Mouse (Mus musculus) MEL (cell line): Measurements from ENCODE around the gene Abhd17b. TPM values are rescaled to one million over a fixed set of nuclear protein-coding genes. Genes with fewer than 3 reads are reported as not detected.
A peak's percentile ranks its signal among the peaks of the same experiment; 100 is the strongest.

Source experiments
- DNase-seq: peaks from one replicate; pipeline ENCODE4 v3.0.0; 2011; ENCODE audit warnings: low read depth, low spot score
- H3K27ac ChIP-seq: 2 replicates; pipeline ENCODE4 v1.5.1; 2012; ENCODE audit warnings: low read depth, mild to moderate bottlenecking, control low read depth, low read length, moderate library complexity; ENCODE audit not compliant: control insufficient read depth
- H3K27me3 ChIP-seq, 2 experiments: fragments of 150-350 bp in 1 of 2; sonication (generic) in 1 of 2; 2 replicates each; pipeline ENCODE4 v1.6.1; 2012; ENCODE audit warnings: low read length in 2 of 2, mild to moderate bottlenecking in 2 of 2, improper control_type of control experiment in 1 of 2, moderate library complexity in 1 of 2; ENCODE audit not compliant: insufficient read depth in 2 of 2, control insufficient read depth in 1 of 2
- H3K36me3 ChIP-seq, 2 experiments: 2 replicates each; pipeline ENCODE4 v1.6.1; 2012 to 2014; ENCODE audit warnings: low read length in 2 of 2, improper control_type of control experiment in 1 of 2, inconsistent platforms in 1 of 2, mild to moderate bottlenecking in 1 of 2; ENCODE audit not compliant: insufficient read depth in 2 of 2, control insufficient read depth in 1 of 2
- H3K4me1 ChIP-seq, 2 experiments: fragments of 150-350 bp in 1 of 2; sonication (generic) in 1 of 2; 2 replicates each; pipeline ENCODE4 v1.6.1; 2012; ENCODE audit warnings: low read length in 2 of 2, improper control_type of control experiment in 1 of 2, mild to moderate bottlenecking in 1 of 2; ENCODE audit not compliant: insufficient read depth in 2 of 2, control insufficient read depth in 1 of 2
- H3K4me3 ChIP-seq, 2 experiments: fragments of 150-350 bp in 1 of 2; sonication (generic) in 1 of 2; 2 replicates each; pipeline ENCODE4 v1.5.1; 2012; ENCODE audit warnings: low read depth in 2 of 2, low read length in 2 of 2, mild to moderate bottlenecking in 2 of 2, moderate library complexity in 2 of 2, control low read depth in 1 of 2, improper control_type of control experiment in 1 of 2; ENCODE audit not compliant: control insufficient read depth in 1 of 2, insufficient read depth in 1 of 2
- H3K79me2 ChIP-seq: 2 replicates; pipeline ENCODE4 v1.6.1; 2012; ENCODE audit warnings: mild to moderate bottlenecking, low read length, moderate library complexity; ENCODE audit not compliant: control insufficient read depth, poor library complexity, insufficient read depth
- H3K9ac ChIP-seq: 2 replicates; pipeline ENCODE4 v1.6.1; 2012; ENCODE audit warnings: low read depth, mild to moderate bottlenecking, control low read depth, low read length, moderate library complexity; ENCODE audit not compliant: control insufficient read depth, poor library complexity, severe bottlenecking
- H3K9me3 ChIP-seq: fragments of 150-350 bp; sonication (generic); replicated peaks from 2 replicates; pipeline ENCODE4 v1.6.1; 2012; ENCODE audit warnings: mild to moderate bottlenecking, low read length, improper control_type of control experiment, moderate library complexity; ENCODE audit not compliant: insufficient read depth
- CTCF ChIP-seq, 3 experiments: IDR thresholded peaks in 2 of 3; conservative IDR thresholded peaks in 1 of 3; 2 replicates each; pipeline ENCODE4 v1.5.1; 2011 to 2012; ENCODE audit warnings: low read length in 3 of 3, low read depth in 2 of 3, mild to moderate bottlenecking in 2 of 3, improper control_type of control experiment in 1 of 3, inconsistent platforms in 1 of 3, mixed read lengths in 1 of 3, moderate library complexity in 1 of 3; ENCODE audit not compliant: control insufficient read depth in 1 of 3, insufficient read depth in 1 of 3, poor library complexity in 1 of 3, severe bottlenecking in 1 of 3
- ETS1 ChIP-seq: IDR thresholded peaks from 2 replicates; pipeline ENCODE4 v1.6.1; 2012; ENCODE audit warnings: low read depth, mild to moderate bottlenecking, inconsistent platforms, low read length, improper control_type of control experiment, moderate library complexity
- GABPA ChIP-seq: IDR thresholded peaks from 2 replicates; pipeline ENCODE4 v1.6.1; 2012; ENCODE audit warnings: low read depth, mild to moderate bottlenecking, inconsistent platforms, low read length, improper control_type of control experiment, moderate library complexity
- MYC ChIP-seq: IDR thresholded peaks from 2 replicates; pipeline ENCODE4 v1.6.1; 2011; ENCODE audit warnings: low read depth, mild to moderate bottlenecking, low read length, improper control_type of control experiment, moderate library complexity
- NELFE ChIP-seq: IDR thresholded peaks from 2 replicates; pipeline ENCODE4 v1.6.1; 2011; ENCODE audit warnings: low read depth, low read length, improper control_type of control experiment
- POLR2AphosphoS5 ChIP-seq: IDR thresholded peaks from 2 replicates; pipeline ENCODE4 v1.6.1; 2012; ENCODE audit warnings: low read depth, borderline replicate concordance, mild to moderate bottlenecking, inconsistent platforms, low read length, moderate library complexity, mixed read lengths
- RAD21 ChIP-seq: IDR thresholded peaks from 2 replicates; pipeline ENCODE4 v1.6.1; 2011; ENCODE audit warnings: mild to moderate bottlenecking, low read depth, low read length, improper control_type of control experiment
- SMC3 ChIP-seq: IDR thresholded peaks from 2 replicates; pipeline ENCODE4 v1.6.1; 2011; ENCODE audit warnings: low read depth, low read length, improper control_type of control experiment
- TAL1 ChIP-seq: IDR thresholded peaks from 2 replicates; pipeline ENCODE4 v1.6.1; 2012; ENCODE audit warnings: mild to moderate bottlenecking, inconsistent platforms, low read length, moderate library complexity, mixed read lengths
- ZC3H11A ChIP-seq: IDR thresholded peaks from 2 replicates; pipeline ENCODE4 v1.6.1; 2012; ENCODE audit warnings: low read depth, mild to moderate bottlenecking, inconsistent platforms, low read length, improper control_type of control experiment
- polyA plus RNA-seq, 2 experiments: library from polyadenylated mRNA; stranded (reverse) in 1 of 2; unstranded in 1 of 2; fragments of >175 nt in 1 of 2; fragments of >200 nt in 1 of 2; gene quantifications; 2 replicates each; pipeline versions ENCODE4 v1.2.1 to v1.2.4; 2012; ENCODE audit warnings: low replicate concordance in 2 of 2, low read depth in 1 of 2; ENCODE audit not compliant: insufficient read length in 2 of 2, insufficient read depth in 1 of 2, missing spikeins in 1 of 2
- total RNA-seq: library from RNA; depleted of rRNA; stranded (reverse); fragments of 300-350 nt; gene quantifications from 2 replicates; pipeline ENCODE4 v1.2.3, GENCODE M21; 2012; rRNA removed

Gene Abhd17b
- total and polyA plus RNA-seq, 3 experiments, result 15.8 to 173 (median 16.1) TPM

GRCm38 (mm10) chr19:21734112-21734511 is 81.1 kb downstream of the Abhd17b start:
- Histone ChIP-seq H3K27me3 (no peaks in the 10 kb centered on the region), H3K79me2 (no peaks in the 10 kb centered on the region), H3K36me3 (peaks cover 0 to 25% of the 10 kb centered on the region in 2 experiments; a peak in 2 of 4 replicates), H3K9ac (no peak overlapping the region), H3K9me3 (no peaks in the 10 kb centered on the region), H3K4me3 (no peak overlapping the region), H3K27ac (no peak overlapping the region), H3K4me1 (peaks cover 2 to 19% of the 10 kb centered on the region in 2 experiments; a peak in 3 of 4 replicates)
- peak; percentile 40 for DNase-seq
- no peak for TF ChIP-seq MYC
- TF ChIP-seq TAL1, result no peak
- no peak for TF ChIP-seq ETS1
- TF ChIP-seq SMC3, result peak; percentile 59
- no peak for TF ChIP-seq GABPA
- no peak for TF ChIP-seq POLR2AphosphoS5
- TF ChIP-seq RAD21, result peak; percentile 33
- 0 out of 2 replicates have a peak, but pooled peaks have one; percentile 20 for TF ChIP-seq ZC3H11A
- no peak for TF ChIP-seq NELFE
- peak in 2 of 3 experiments; percentile 32 to 59; a peak in 4 of 6 replicates for TF ChIP-seq CTCF (IDR thresholded peaks at IDR 0.05 in 2 of 3, conservative IDR thresholded peaks at IDR 0.05 in 1 of 3; ENCODE audit: control insufficient read depth in 1 of 3, insufficient read depth in 1 of 3, low read depth in 2 of 3, low read length in 3 of 3, poor library complexity in 1 of 3, severe bottlenecking in 1 of 3)

Other genes with a start within 250 kb of the Abhd17b start
- 2.6 and 2.9 TPM in 2 replicates for gene Gda, start 179.7 kb upstream of the Abhd17b start, total RNA-seq
- under 1 TPM in 1 of 2 experiments, not detected in 1; 0.38 TPM for gene Gda, start 179.7 kb upstream of the Abhd17b start, polyA plus RNA-seq
- gene 1110059E24Rik, start 209 bp upstream of the Abhd17b start, total RNA-seq, result 17.2 and 18.6 TPM in 2 replicates
- 10 to 100 TPM in 1 of 2 experiments, not detected in 1; 20.0 TPM for gene 1110059E24Rik, start 209 bp upstream of the Abhd17b start, polyA plus RNA-seq
- gene Cemip2, start 125.2 kb downstream of the Abhd17b start, total RNA-seq, result 5.9 and 8.2 TPM in 2 replicates
- gene Cemip2, start 125.2 kb downstream of the Abhd17b start, polyA plus RNA-seq, result 1 to 10 TPM in 1 of 2 experiments, not detected in 1; 5.0 TPM